Mouse (Mus musculus): Measurements from ENCODE around the gene Ost4. TPM values are rescaled to one million over a fixed set of nuclear protein-coding genes. Genes with fewer than 3 reads are reported as not detected.

Gene Ost4
- polyA plus RNA-seq, 1 experiment from 2014 or later, result 397 TPM

GRCm38 (mm10) chr5:30921256-30922033 is 13.9 kb upstream of the Ost4 start, which contains the start of gene Khk:
Gene Khk (plus strand): TSS chr5:30921431.
- DNase-seq (ENCODE audit: extremely low spot score, low spot score), result peak; percentile 96
- H3K27ac ChIP-seq, result peak within 1 kb of the TSS; percentile 87
- no peaks in the 10 kb centered on the region for H3K9me3 ChIP-seq
- 2% methylated on average over 40 of the region's 40 CpGs for WGBS
- peak within 1 kb of the TSS; percentile 62 for H3K4me3 ChIP-seq
- H3K27me3 ChIP-seq (ENCODE audit: poor library complexity, severe bottlenecking), result peaks cover 6% of the 10 kb centered on the region
- peaks cover 60% of the 10 kb centered on the region for H3K4me1 ChIP-seq
- H3K36me3 ChIP-seq (replicated peaks), result peaks cover 38% of the 10 kb centered on the region

GRCm38 (mm10) chr5:30920621-30921020 is 13.0 kb upstream of the Ost4 start:
- no peaks in the 10 kb centered on the region for H3K9me3 ChIP-seq
- DNase-seq (ENCODE audit: extremely low spot score, low spot score), result no peak
- H3K4me1 ChIP-seq, result peaks cover 68% of the 10 kb centered on the region
- peak overlapping the region; percentile 62 for H3K4me3 ChIP-seq
- H3K36me3 ChIP-seq (replicated peaks), result peaks cover 38% of the 10 kb centered on the region
- peaks cover 6% of the 10 kb centered on the region for H3K27me3 ChIP-seq (ENCODE audit: poor library complexity, severe bottlenecking)
- WGBS, result 70% methylated on average over 19 of the region's 19 CpGs
- peak overlapping the region; percentile 87 for H3K27ac ChIP-seq

- DNase-seq (ENCODE audit: extremely low spot score, low spot score), result no peak
- 76% methylated on average over 11 of the region's 11 CpGs for WGBS
- H3K9me3 ChIP-seq, result no peaks in the 10 kb centered on the region
- peaks cover 6% of the 10 kb centered on the region for H3K27me3 ChIP-seq (ENCODE audit: poor library complexity, severe bottlenecking)
- peak overlapping the region; percentile 87; the same call in 1 of the 2 replicates for H3K27ac ChIP-seq
- peaks cover 74% of the 10 kb centered on the region for H3K4me1 ChIP-seq
- peaks cover 38% of the 10 kb centered on the region for H3K36me3 ChIP-seq (replicated peaks)
- H3K4me3 ChIP-seq, result peak overlapping the region; percentile 62; the same call in 1 of the 2 replicates
Measured at GRCm38 (mm10) chr5:30919831-30920614, 12.4 kb upstream of the Ost4 start.

GRCm38 (mm10) chr5:30918691-30919090 is 11.1 kb upstream of the Ost4 start:
- H3K4me3 ChIP-seq, result 0 out of 2 replicates have a peak overlapping the region, but pooled peaks have one; percentile 6
- peaks cover 6% of the 10 kb centered on the region for H3K27me3 ChIP-seq (ENCODE audit: poor library complexity, severe bottlenecking)
- H3K4me1 ChIP-seq, result peaks cover 88% of the 10 kb centered on the region
- 84% methylated on average over 8 of the region's 8 CpGs for WGBS
- peak overlapping the region; percentile 51 for H3K27ac ChIP-seq
- peaks cover 38% of the 10 kb centered on the region for H3K36me3 ChIP-seq (replicated peaks)
- no peak for DNase-seq (ENCODE audit: extremely low spot score, low spot score)
- H3K9me3 ChIP-seq, result no peaks in the 10 kb centered on the region

- Histone ChIP-seq H3K27me3 (ENCODE audit: poor library complexity, severe bottlenecking) (peaks cover 6% of the 10 kb centered on the region), H3K4me3 (0 out of 2 replicates have a peak overlapping the region, but pooled peaks have one; percentile 6), H3K27ac (peak overlapping the region; percentile 51), H3K36me3 (replicated peaks) (peaks cover 38% of the 10 kb centered on the region), H3K4me1 (peaks cover 93% of the 10 kb centered on the region), H3K9me3 (no peaks in the 10 kb centered on the region)
- no peak for DNase-seq (ENCODE audit: extremely low spot score, low spot score)
- WGBS, result 86% methylated on average over 31 of the region's 31 CpGs
Measured at GRCm38 (mm10) chr5:30917891-30918670, 10.5 kb upstream of the Ost4 start.

- Histone ChIP-seq H3K27me3 (ENCODE audit: poor library complexity, severe bottlenecking) (no peaks in the 10 kb centered on the region; the same call in 1 of the 2 replicates), H3K27ac (peak overlapping the region; percentile 87), H3K9me3 (no peaks in the 10 kb centered on the region), H3K4me1 (peaks cover 93% of the 10 kb centered on the region), H3K36me3 (replicated peaks) (peaks cover 38% of the 10 kb centered on the region), H3K4me3 (no peak overlapping the region)
- WGBS, result 87% methylated on average over 11 of the region's 11 CpGs
- DNase-seq (ENCODE audit: extremely low spot score, low spot score), result no peak
Measured at GRCm38 (mm10) chr5:30917348-30917747, 9.8 kb upstream of the Ost4 start.

- Histone ChIP-seq H3K4me3 (no peak overlapping the region), H3K27ac (peak overlapping the region; percentile 87), H3K36me3 (replicated peaks) (peaks cover 38% of the 10 kb centered on the region), H3K27me3 (ENCODE audit: poor library complexity, severe bottlenecking) (no peaks in the 10 kb centered on the region; the same call in 1 of the 2 replicates), H3K4me1 (peaks cover 93% of the 10 kb centered on the region), H3K9me3 (no peaks in the 10 kb centered on the region)
- no peak for DNase-seq (ENCODE audit: extremely low spot score, low spot score)
- 94% methylated on average over 9 of the region's 9 CpGs for WGBS
Measured at GRCm38 (mm10) chr5:30916841-30917240, 9.3 kb upstream of the Ost4 start.

GRCm38 (mm10) chr5:30915974-30916433 is 8.4 kb upstream of the Ost4 start:
- no peaks in the 10 kb centered on the region for H3K9me3 ChIP-seq
- DNase-seq (ENCODE audit: extremely low spot score, low spot score), result peak; percentile 84
- peaks cover 38% of the 10 kb centered on the region for H3K36me3 ChIP-seq (replicated peaks)
- H3K27ac ChIP-seq, result peak overlapping the region; percentile 87
- peaks cover 87% of the 10 kb centered on the region for H3K4me1 ChIP-seq
- no peaks in the 10 kb centered on the region; the same call in 1 of the 2 replicates for H3K27me3 ChIP-seq (ENCODE audit: poor library complexity, severe bottlenecking)
- H3K4me3 ChIP-seq, result peak overlapping the region; percentile 44
- WGBS, result 6% methylated on average over 7 of the region's 7 CpGs

- peak overlapping the region; percentile 44 for H3K4me3 ChIP-seq
- peak overlapping the region; percentile 87 for H3K27ac ChIP-seq
- no peaks in the 10 kb centered on the region; the same call in 1 of the 2 replicates for H3K27me3 ChIP-seq (ENCODE audit: poor library complexity, severe bottlenecking)
- peaks cover 84% of the 10 kb centered on the region for H3K4me1 ChIP-seq
- 66% methylated on average over 9 of the region's 9 CpGs for WGBS
- H3K36me3 ChIP-seq (replicated peaks), result peaks cover 37% of the 10 kb centered on the region
- no peak for DNase-seq (ENCODE audit: extremely low spot score, low spot score)
- H3K9me3 ChIP-seq, result no peaks in the 10 kb centered on the region
Measured at GRCm38 (mm10) chr5:30915456-30915855, 7.9 kb upstream of the Ost4 start.

GRCm38 (mm10) chr5:30914849-30915248 is 7.3 kb upstream of the Ost4 start:
- no peak for DNase-seq (ENCODE audit: extremely low spot score, low spot score)
- Histone ChIP-seq H3K27me3 (ENCODE audit: poor library complexity, severe bottlenecking) (no peaks in the 10 kb centered on the region; the same call in 1 of the 2 replicates), H3K36me3 (replicated peaks) (peaks cover 31% of the 10 kb centered on the region), H3K4me1 (peaks cover 78% of the 10 kb centered on the region), H3K9me3 (no peaks in the 10 kb centered on the region), H3K4me3 (peak overlapping the region; percentile 44), H3K27ac (peak overlapping the region; percentile 87)
- WGBS, result 76% methylated on average over 6 of the region's 6 CpGs

GRCm38 (mm10) chr5:30914101-30914635 is 6.6 kb upstream of the Ost4 start:
- Histone ChIP-seq H3K9me3 (no peaks in the 10 kb centered on the region), H3K36me3 (replicated peaks) (peaks cover 24% of the 10 kb centered on the region), H3K4me3 (peak overlapping the region; percentile 44), H3K27ac (peak overlapping the region; percentile 87), H3K4me1 (peaks cover 77% of the 10 kb centered on the region), H3K27me3 (ENCODE audit: poor library complexity, severe bottlenecking) (peaks cover 6% of the 10 kb centered on the region)
- no peak for DNase-seq (ENCODE audit: extremely low spot score, low spot score)
- 68% methylated on average over 7 of the region's 7 CpGs for WGBS

All from forebrain, embryonic 10.5 days (tissue).